Mouse (Mus musculus) myocyte (in vitro differentiated cells): ENCODE measurements around the gene Ampd1.

Experiments used
- E2F4 ChIP-seq: IDR thresholded peaks from one replicate; pipeline ENCODE4 v1.6.1; 2011; ENCODE audit warnings: mild to moderate bottlenecking, control low read depth, moderate library complexity; ENCODE audit not compliant: insufficient read depth
- MAX ChIP-seq: IDR thresholded peaks from one replicate; pipeline ENCODE4 v1.6.1; 2011; ENCODE audit warnings: low read depth, mild to moderate bottlenecking, control low read depth
- POLR2A ChIP-seq: IDR thresholded peaks from one replicate; pipeline ENCODE4 v1.6.1; 2011; ENCODE audit warnings: low read depth, mild to moderate bottlenecking, control low read depth, moderate library complexity; ENCODE audit not compliant: insufficient read length
- POLR2AphosphoS2 ChIP-seq: IDR thresholded peaks from one replicate; pipeline ENCODE4 v1.6.1; 2011; ENCODE audit warnings: low read depth, control low read depth; ENCODE audit not compliant: insufficient read length
- USF1 ChIP-seq: IDR thresholded peaks from one replicate; pipeline ENCODE4 v1.6.1; 2011; ENCODE audit warnings: low read depth, mild to moderate bottlenecking, control low read depth, moderate library complexity

DNA sequence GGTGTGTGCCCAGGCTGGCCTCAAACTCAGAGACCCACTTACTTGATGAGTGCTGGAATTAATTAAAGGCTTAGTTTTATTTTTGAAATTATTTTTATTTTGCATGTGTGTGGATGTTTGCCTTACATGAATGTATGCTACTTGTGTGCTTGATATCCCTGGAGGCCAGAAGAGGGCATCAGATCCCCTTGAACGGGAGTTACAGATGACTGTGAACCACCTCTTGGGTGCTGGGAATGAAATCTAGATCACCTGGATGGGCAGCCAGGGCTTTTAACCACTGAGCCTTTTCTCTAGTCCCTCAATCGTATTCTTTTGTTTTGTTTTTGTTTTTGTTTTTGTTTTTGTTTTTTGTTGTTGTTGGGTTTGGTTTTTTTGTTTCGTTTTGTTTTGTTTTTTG, 52.3 kb downstream of the Ampd1 start:
- TF ChIP-seq POLR2AphosphoS2 (no peak), MAX (no peak), USF1 (no peak), POLR2A (no peak), E2F4 (no peak)
